Mouse (Mus musculus) kidney, adult 2 months (tissue): ENCODE data around the gene Olfr913. TPM values are rescaled to one million over a fixed set of nuclear protein-coding genes. Genes with fewer than 3 reads are reported as not detected.

Source experiments
- DNase-seq: peaks from one replicate; pipeline ENCODE4 v3.0.0; 2021
- H3K27ac ChIP-seq: fragments of 200-500 bp; 2 replicates; pipeline ENCODE4 v1.5.1; 2012; ENCODE audit warnings: low read depth, low read length, control low read depth, inconsistent platforms; ENCODE audit not compliant: insufficient read depth
- H3K27me3 ChIP-seq: fragments of 200-500 bp; replicated peaks from 2 replicates; pipeline ENCODE4 v1.6.1; 2012; ENCODE audit warnings: mild to moderate bottlenecking, moderate library complexity, low read length, inconsistent platforms; ENCODE audit not compliant: control insufficient read depth, insufficient read depth
- H3K36me3 ChIP-seq: fragments of 200-500 bp; 2 replicates; pipeline ENCODE4 v1.6.1; 2012; ENCODE audit warnings: mild to moderate bottlenecking, moderate library complexity, low read length, inconsistent platforms; ENCODE audit not compliant: control insufficient read depth, insufficient read depth
- H3K4me1 ChIP-seq: fragments of 200-500 bp; 2 replicates; pipeline ENCODE4 v1.6.1; 2011; ENCODE audit warnings: low read length; ENCODE audit not compliant: control insufficient read depth, insufficient read depth
- H3K4me3 ChIP-seq: fragments of 200-500 bp; 2 replicates; pipeline ENCODE4 v1.5.1; 2011; ENCODE audit warnings: mild to moderate bottlenecking, low read depth, low read length, control low read depth; ENCODE audit not compliant: insufficient read depth
- CTCF ChIP-seq: fragments of 200-500 bp; conservative IDR thresholded peaks from 2 replicates; pipeline ENCODE4 v1.5.1; 2011; ENCODE audit warnings: low read depth, mild to moderate bottlenecking, control low read depth, low read length, moderate library complexity, mixed read lengths; ENCODE audit not compliant: insufficient read depth, insufficient read length
- POLR2A ChIP-seq: fragments of 200-500 bp; IDR thresholded peaks from one replicate; pipeline ENCODE4 v1.6.1; 2011; ENCODE audit warnings: low read depth, low read length, control low read depth
- WGBS: fragments of 180-500 bp; shearing (Covaris S2); methylation state at CpG from one replicate; pipeline ENCODE4 v1.1.7; 2018; 5-methylcytosine and 5-hydroxymethylcytosine counted together
- polyA plus RNA-seq: library from polyadenylated mRNA; depleted of rRNA; stranded (reverse); fragments of >200 nt; gene quantifications from 2 replicates; pipeline ENCODE4 v1.2.3, GENCODE M21; 2012; rRNA removed

The Olfr913 gene
- not detected in 2 replicates for polyA plus RNA-seq

GRCm38 (mm10) chr9:38592459-38592858 is at the start of gene Olfr913:
TSS of gene Olfr913 (plus strand) at chr9:38592759.
- Histone ChIP-seq H3K4me3 (no peak within 1 kb of the TSS), H3K27me3 (no peaks in the 10 kb centered on the region), H3K36me3 (no peaks in the 10 kb centered on the region), H3K4me1 (no peaks in the 10 kb centered on the region), H3K27ac (no peak within 1 kb of the TSS)
- TF ChIP-seq CTCF = no peak
- TF ChIP-seq POLR2A = no peak
- 36% methylated on average over 2 of the region's 2 CpGs for WGBS
- no peak for DNase-seq

GRCm38 (mm10) chr9:38579878-38580277 is 12.7 kb upstream of the Olfr913 start, which contains the start of gene Olfr912:
TSS of gene Olfr912 (plus strand) at chr9:38580178.
- H3K27ac ChIP-seq = no peak within 1 kb of the TSS
- H3K4me1 ChIP-seq = no peaks in the 10 kb centered on the region
- H3K36me3 ChIP-seq = no peaks in the 10 kb centered on the region
- H3K4me3 ChIP-seq = no peak within 1 kb of the TSS
- no peaks in the 10 kb centered on the region for H3K27me3 ChIP-seq
- 58% methylated on average over 1 of the region's 1 CpGs for WGBS
- DNase-seq = no peak
- no peak for TF ChIP-seq POLR2A
- no peak for TF ChIP-seq CTCF

GRCm38 (mm10) chr9:38591056-38591455 is 1.5 kb upstream of the Olfr913 start:
- Histone ChIP-seq H3K4me1 (no peaks in the 10 kb centered on the region), H3K27ac (no peak overlapping the region), H3K4me3 (no peak overlapping the region), H3K27me3 (no peaks in the 10 kb centered on the region), H3K36me3 (no peaks in the 10 kb centered on the region)
- no peak for DNase-seq
- TF ChIP-seq CTCF = no peak
- TF ChIP-seq POLR2A = no peak
- 43% methylated on average over 1 of the region's 1 CpGs for WGBS

- no peaks in the 10 kb centered on the region for H3K36me3 ChIP-seq
- TF ChIP-seq POLR2A (no peak), CTCF (no peak)
- H3K27ac ChIP-seq = no peak within 1 kb of the TSS
- DNase-seq = no peak
- H3K4me3 ChIP-seq = no peak within 1 kb of the TSS
- WGBS = 54% methylated on average over 2 of the region's 2 CpGs
- H3K4me1 ChIP-seq = no peaks in the 10 kb centered on the region
- H3K27me3 ChIP-seq = no peaks in the 10 kb centered on the region
These were observed 12.2 kb downstream of the Olfr913 start, which contains the start of gene Olfr914 for GRCm38 (mm10) chr9:38604802-38605201. TSS of gene Olfr914 (plus strand) at chr9:38605102.

GRCm38 (mm10) chr9:38632406-38632805 is 39.8 kb downstream of the Olfr913 start:
- Histone ChIP-seq H3K4me1 (no peaks in the 10 kb centered on the region), H3K4me3 (no peak overlapping the region), H3K36me3 (no peaks in the 10 kb centered on the region), H3K27ac (no peak overlapping the region), H3K27me3 (no peaks in the 10 kb centered on the region)
- TF ChIP-seq POLR2A = no peak
- TF ChIP-seq CTCF = no peak
- WGBS = 76% methylated on average over 4 of the region's 4 CpGs
- DNase-seq = no peak

Other genes starting within 250 kb of the Olfr913 start
- gene Olfr898, start 244.3 kb upstream of the Olfr913 start, polyA plus RNA-seq = not detected in 2 replicates
- gene Olfr250, start 225.9 kb upstream of the Olfr913 start, polyA plus RNA-seq = not detected in 2 replicates
- gene Olfr251, start 215.7 kb upstream of the Olfr913 start, polyA plus RNA-seq = not detected in 2 replicates
- gene Olfr147, start 191.1 kb upstream of the Olfr913 start, polyA plus RNA-seq = not detected in 2 replicates
- not detected in 2 replicates for gene Olfr901, start 163.3 kb upstream of the Olfr913 start, polyA plus RNA-seq
- gene Olfr902, start 145.1 kb upstream of the Olfr913 start, polyA plus RNA-seq = not detected in 2 replicates
- gene Olfr904, start 129.6 kb upstream of the Olfr913 start, polyA plus RNA-seq = not detected in 2 replicates
- not detected in 2 replicates for gene Olfr905, start 121.7 kb upstream of the Olfr913 start, polyA plus RNA-seq
- gene Olfr906, start 105.7 kb upstream of the Olfr913 start, polyA plus RNA-seq = not detected in 2 replicates
- not detected in 2 replicates for gene Olfr907, start 97.0 kb upstream of the Olfr913 start, polyA plus RNA-seq
- gene Olfr911-ps1, start 71.2 kb upstream of the Olfr913 start, polyA plus RNA-seq = not detected in 2 replicates
- not detected in 2 replicates for gene Olfr910, start 54.9 kb upstream of the Olfr913 start, polyA plus RNA-seq
- gene Olfr912, start 12.6 kb upstream of the Olfr913 start, polyA plus RNA-seq = not detected in 2 replicates
- not detected in 2 replicates for gene Olfr914, start 12.3 kb downstream of the Olfr913 start, polyA plus RNA-seq
- not detected in 2 replicates for gene Olfr916, start 67.1 kb downstream of the Olfr913 start, polyA plus RNA-seq
- not detected in 2 replicates for gene Olfr917, start 73.1 kb downstream of the Olfr913 start, polyA plus RNA-seq
- gene Olfr918, start 81.8 kb downstream of the Olfr913 start, polyA plus RNA-seq = not detected in 2 replicates
- gene Olfr919, start 110.9 kb downstream of the Olfr913 start, polyA plus RNA-seq = not detected in 2 replicates
- gene Vwa5a, start 125.5 kb downstream of the Olfr913 start, polyA plus RNA-seq = 16.8 and 17.7 TPM in 2 replicates
- 0.07 and 0.11 TPM in 2 replicates for gene Olfr920, start 159.5 kb downstream of the Olfr913 start, polyA plus RNA-seq
- not detected in 2 replicates for gene Olfr921, start 180.3 kb downstream of the Olfr913 start, polyA plus RNA-seq
- gene Olfr922, start 221.9 kb downstream of the Olfr913 start, polyA plus RNA-seq = not detected in 2 replicates
- not detected in 2 replicates for gene Olfr923, start 233.8 kb downstream of the Olfr913 start, polyA plus RNA-seq